Mouse (Mus musculus) common myeloid progenitor, adult 5-6 weeks (primary cell): ENCODE measurements around the gene Cd247. TPM values are rescaled to one million over a fixed set of nuclear protein-coding genes. Genes with fewer than 3 reads are reported as not detected.

Source experiments
- ATAC-seq: replicated peaks from 2 replicates; pipeline ENCODE4 v1.8.0; 2016; ENCODE audit warnings: low read depth, mild to moderate bottlenecking, moderate TSS enrichment, inconsistent platforms; ENCODE audit not compliant: poor library complexity, severe bottlenecking
- total RNA-seq: library from RNA; stranded (forward); fragments of 200-1000, 187-1606 nt; gene quantifications from 2 replicates; pipeline ENCODE4 v1.2.3, GENCODE M21; 2017

Gene Cd247
- total RNA-seq, 1 experiment from 2014 or later = 1.2 TPM

DNA sequence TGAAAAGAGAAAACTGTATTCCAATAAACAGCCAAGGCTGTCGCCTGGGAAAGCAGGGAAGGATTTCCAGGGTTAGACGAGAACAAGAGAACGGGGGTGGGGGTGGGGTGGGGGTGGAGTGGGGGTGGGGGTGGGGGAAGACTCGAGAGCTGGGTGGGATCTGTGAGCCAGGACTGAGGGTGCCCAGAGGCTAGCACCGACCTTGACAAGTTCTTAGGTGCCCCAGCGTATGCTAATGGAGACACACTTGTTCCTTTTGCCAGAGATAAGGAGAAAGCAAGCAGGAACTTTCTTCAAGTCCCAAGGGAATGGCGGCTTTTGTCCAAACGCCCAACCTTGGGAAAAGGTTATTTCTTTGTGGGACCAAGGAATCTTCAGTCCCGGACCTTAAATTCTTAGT is 16.5 kb upstream of the Cd247 start:
- no peak for ATAC-seq

DNA sequence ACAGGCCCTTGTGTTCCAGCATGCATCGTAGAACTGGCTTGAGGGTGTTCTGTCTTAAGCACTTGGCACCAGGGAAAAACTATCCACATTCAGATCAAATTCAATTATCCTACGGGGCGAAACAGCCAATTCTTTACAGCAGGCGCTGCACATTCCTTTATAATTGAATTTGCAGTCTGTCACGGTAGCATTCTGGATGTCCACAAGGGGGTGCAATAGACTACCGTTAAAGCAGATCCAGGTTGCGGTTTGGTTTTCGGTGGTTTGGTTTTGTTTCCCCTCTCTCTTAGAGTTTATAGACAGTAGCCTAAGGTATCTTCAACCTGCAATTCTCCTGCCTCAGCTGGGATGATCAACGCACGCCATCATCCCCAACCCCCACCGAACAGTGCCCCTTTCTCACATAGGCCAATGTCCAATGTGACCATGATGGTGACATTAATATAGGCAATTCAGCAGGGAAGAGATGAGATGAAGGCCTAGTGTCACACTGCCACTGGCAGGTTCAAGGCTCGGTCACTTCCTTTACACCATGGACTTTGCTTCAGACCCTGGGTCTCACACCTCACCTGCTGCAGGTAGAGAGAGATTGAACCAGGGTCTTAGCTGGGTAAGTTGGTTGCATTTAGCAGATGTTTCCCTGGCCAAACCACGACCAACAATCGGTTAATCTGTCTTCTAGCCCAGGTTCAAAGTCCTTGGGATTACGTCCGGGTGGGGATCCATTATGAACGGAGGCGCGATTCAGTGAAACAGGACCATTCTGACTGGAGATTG is 12.8 kb upstream of the Cd247 start:
- peak; percentile 50 for ATAC-seq

DNA sequence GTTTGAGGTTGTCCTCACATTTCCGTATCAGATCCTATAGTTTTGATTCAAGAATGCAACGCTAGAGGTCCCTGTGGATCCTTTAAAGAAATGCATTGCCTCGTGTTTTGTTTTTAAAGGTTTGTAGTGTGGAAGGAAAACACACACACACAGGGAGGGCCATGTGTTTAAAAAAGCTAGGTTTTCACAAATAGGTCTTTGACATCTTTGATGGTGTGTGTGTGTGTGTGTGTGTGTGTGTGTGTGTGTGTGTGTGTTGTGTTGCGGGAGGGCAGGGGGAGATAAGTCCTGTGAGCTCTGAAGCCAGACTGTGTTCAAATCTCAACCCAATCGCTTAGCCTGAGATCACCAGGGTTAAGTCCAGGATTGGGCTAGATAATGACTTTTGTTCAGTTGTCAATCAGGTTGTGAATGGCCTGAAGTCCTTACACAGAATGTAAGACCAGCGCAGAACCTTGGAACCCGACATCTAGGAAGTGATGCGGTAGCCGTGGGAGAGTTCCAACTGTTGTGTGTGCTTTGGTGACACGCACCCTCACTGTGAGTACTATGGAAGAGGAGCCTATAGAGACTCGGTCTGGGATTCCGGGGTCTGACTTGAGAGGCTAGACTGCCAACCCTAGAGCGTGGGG is 8.4 kb upstream of the Cd247 start:
- peak; percentile 45 for ATAC-seq

DNA sequence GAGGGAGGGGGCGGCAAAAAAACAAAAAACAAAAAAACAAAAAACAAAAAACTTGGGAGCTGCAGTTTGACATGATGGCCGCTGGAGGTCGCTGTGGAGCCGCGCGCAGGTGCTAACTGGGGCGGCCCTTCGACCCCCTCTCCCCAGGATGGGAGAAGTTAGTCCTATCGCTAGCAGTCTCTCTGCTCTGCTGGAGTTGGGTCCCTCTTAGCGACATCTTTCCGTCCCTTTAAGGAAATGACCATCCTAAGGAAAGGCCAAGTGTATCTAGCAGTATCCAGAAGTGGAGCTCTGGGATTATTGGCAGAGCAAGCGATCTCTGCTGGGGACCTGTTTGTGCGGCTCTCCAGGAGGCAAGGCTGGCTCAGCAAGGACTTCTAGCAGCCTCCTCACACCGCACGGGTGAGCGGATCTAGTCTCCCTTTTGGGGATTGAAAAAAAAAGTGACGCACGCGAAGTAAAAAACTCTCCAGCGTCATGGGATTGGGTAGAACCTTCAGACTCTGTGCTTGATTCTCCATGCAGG is 7.8 kb upstream of the Cd247 start:
- ATAC-seq = peak; percentile 67

DNA sequence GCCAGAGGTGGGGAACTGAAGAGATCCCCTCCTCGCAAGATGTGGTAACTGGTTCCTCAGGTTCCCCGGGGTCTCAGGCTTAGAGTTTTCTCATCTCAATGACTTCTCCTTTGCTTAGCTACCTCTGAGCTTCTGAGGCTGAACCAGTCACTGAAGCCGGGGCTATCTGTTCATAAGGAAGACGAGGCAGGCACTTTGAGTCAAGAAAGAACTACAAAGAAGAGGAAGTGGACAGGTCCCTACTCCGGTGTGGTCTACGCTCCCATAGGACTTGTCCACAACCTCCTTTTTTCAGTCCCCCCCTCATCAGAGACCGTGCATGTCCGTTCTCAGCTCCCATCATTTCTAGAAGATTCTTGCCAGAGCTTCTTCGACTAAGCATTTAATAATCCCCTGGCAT is 7.1 kb upstream of the Cd247 start:
- peak; percentile 59 for ATAC-seq

DNA sequence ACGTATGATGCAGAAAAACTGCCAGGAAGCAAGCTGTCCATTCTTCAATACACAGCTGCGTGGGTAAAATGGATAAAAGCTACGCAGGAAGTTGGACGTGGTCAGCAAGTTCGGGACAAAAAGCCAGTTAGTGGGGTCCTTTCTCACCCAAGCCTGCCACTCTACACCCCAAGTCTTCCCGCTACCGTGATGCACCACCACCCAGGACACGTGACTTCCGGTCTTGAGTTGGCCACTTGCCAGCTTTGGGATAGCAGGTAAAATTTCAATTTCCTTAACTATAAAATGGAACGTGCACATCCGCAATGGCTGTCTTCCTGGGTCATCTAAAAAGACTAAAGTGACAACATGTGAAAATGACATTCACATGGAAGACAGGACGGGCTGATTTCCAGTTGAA is 6.6 kb upstream of the Cd247 start:
- no peak for ATAC-seq

DNA sequence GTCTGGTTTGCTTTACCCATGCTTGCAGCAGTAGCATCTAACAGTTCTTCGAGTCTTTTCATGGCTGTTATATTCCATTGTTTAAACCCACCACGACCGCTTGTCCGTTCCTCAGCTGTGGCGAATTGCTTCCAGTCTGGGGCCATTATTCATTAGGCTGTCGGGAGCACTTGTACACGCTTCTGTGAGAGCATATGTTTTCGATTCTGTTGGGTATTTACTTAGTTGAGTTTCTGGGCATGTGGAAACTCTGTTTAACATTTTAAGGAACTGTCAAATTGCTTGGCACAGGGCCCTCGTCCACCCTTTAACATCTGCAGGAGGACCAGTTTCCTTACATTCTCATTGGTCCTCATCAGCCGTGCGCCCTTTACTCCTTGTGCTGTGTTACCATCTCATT is 2.2 kb upstream of the Cd247 start:
- ATAC-seq = 0 out of 2 replicates have a peak, but pooled peaks have one; percentile 34

DNA sequence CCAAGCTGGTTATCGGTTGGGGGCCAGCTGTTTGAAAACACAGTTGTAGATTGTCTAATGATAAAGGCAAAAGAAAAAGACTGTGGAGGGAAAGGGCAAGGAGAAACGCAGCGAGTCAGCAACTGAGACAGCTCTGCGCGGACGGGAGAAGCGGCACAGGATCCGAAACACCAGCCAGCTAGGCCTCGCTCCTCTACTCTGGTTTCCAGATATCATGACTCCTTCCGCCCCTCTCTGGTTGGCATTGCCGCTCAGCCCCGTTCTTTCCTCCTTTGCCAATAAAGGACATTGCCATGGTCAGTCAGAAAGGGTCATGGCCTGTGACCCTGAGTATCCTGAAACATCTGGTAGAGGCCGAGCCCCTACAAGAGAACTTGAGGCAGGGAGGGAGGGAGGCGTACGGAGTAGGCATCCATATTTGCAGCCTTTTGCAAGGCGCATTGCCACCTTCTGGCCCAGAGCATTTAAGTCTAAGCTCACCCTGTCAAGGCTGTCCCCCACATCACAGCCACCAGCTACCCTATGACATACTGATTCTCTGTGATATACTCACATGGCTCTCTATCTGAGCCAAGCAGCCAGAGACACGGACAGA is 682 bp downstream of the Cd247 start:
- ATAC-seq = no peak

DNA sequence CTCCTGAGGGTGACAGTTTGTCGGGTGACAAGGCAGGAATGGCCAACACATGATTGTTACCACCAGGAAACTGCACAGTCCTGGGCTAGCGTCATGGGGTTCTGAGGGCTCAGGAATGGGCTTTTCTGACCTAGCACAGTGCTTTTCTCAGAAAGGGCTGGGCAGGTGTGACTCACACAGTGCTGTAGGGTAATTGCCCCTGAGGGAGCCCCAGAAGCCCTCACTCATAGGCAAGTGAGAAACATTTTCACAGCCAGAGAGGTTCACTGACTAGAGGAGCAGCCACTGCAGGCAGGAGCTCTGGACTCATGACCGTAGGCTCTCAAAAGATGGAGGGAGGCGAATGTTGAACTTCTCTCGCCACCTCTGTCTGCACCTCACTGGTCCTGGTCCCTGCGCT is 1.5 kb downstream of the Cd247 start:
- ATAC-seq = no peak

DNA sequence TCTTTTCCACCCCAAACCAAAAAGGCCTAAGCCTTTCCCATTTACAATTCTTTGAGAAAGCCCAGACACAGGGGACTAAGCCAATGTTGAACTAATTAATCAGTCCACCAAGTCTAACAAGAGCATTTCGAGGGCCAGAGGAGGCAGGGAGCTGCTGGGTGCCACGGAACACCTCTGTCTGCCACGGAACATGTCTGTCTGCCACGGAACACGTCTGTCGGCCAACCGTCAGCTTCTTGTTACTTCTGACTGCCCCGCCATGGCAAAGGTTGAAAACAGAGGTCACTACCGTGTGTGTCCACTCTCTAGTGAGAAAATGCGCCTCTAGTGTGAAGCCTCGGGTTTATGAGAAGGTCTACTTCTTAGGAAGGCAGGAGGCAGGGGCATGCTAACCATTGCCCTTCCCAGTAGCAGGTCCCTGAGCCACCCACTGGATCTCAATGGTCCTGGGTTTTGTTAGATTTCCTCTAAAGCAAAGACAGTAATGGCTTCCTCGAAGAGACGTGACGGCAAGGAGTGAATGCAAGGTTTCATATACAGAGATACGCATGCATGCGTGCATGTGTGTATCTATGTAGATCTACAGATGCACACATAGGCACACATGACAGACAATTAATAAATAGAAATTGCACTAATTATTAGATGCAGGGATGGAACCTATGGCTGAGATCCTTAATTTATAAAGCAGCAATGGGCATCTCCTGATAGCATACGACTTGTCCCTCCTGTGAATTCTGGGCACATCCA is 2.2 kb downstream of the Cd247 start:
- no peak for ATAC-seq

DNA sequence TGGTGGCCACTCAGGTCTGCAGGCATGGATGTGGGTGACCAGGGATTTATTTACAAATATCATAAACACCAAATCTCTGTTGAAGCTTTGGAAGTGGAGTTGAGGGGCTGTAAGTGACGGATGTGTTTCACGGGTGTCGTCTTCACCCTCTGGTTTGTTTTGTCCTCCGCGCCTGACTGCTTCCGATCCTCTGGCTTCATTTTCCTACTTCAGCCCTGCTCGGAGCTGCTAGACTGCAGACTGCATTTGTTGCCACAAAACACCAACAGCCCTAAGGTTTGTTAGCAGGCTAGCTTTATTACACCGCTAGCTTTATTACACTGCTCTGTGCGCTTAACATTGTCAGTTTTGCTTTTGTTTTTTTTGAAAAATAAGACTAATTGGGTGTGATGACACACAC is 2.9 kb downstream of the Cd247 start:
- no peak for ATAC-seq

DNA sequence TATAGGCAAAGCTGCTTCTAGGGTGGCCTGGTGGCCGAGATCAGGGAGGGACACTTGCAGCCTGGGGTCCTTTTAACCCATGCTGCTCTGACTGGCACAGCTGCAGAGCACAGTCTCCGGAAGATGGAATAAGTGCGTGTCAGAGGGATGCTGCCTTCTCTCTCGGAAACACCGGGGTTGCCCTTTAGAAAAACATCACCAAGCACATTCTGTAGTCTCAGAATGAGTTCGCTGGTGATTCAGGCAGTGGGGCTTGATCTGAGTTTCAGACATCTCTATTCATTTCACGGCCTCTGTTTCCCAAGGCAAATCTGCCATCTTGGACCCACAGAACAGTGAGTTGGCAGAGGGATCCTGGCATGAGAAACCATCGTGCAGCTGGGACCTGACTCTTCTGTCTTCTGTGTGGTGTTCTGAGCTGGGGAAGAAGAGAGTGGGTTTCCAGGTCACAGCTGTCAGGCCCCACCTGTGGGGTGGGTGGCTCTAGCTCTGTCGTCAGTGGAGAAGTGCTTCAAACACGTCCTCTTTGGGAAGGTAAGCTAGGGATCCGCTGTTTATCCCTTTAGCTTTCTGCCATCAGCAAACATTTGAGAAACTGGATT is 13.3 kb downstream of the Cd247 start:
- no peak for ATAC-seq

DNA sequence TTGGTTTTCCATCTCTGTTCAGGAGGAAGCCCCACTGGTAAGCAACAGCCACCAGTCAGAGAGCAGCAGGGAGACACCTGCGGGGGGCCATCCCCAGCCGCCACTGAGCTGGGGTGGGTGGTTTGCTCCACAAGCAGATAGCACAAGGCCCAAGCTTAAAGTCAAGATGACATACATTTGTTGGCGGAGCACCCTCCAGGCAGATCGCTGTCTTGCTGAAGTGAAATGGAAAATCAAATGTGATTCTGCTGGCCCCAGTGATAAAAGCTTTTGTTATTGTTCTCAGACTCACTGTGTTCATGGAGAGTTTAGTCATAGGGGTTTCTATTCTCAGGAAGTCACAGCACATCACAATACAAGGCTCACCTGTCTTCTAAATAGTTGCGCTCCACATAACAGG is 14.6 kb downstream of the Cd247 start:
- no peak for ATAC-seq

DNA sequence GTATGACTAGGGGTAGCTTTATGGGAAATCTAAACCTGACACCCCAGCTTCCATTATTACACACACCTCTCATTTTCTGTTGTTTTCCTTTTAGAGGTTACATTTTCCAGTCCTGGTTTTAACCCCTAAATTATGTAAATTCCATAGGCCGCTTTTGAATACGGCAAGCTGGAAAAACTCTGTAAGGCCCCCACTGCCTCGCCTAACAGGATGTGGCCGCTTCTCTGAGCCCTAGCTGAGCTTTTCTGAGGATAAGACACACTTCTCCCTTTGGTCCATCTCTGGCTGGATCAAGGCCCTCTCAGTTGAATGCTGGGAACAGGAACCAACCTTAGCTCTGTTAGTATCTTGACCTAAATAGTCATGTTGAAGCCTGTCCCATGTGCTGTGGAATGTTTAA is 15.7 kb downstream of the Cd247 start:
- no peak for ATAC-seq

DNA sequence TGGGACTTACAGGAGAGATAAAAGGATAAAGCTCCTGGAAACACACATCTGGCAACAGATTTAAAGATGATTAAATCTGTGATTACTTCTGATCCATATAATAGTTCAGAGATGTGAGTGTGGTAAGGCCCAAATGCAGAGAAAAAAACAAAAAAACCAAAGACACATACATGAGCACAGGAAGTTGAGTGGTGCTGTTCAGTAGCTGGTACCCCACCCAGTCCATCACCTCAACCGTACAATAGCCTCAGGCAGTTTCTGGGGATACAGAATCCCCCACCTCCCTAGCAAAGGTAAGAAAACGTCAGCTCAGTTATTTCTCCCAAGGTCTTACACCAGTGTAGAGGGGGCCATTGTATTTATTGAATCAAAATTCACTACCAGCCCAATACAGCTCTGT is 22.2 kb downstream of the Cd247 start:
- ATAC-seq = no peak

DNA sequence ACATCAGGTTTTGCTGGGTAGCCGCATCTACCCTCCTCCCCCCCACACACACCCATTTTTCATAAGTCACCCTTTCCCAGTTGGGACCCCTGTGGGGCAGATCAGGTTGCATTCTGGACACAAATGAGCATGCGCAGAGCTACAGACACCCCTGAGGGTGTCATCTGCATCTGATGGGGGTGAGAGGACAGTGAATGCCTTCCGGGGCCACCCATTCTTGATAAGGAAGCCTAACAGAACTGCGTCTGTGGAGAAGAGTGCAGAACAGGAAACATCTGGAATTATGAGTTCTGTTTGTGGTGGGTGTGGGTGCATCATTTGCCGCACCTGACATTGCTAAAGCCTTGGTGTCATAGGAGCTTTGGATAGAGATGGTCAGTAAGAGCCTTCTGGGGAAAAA is 22.7 kb downstream of the Cd247 start:
- peak; percentile 79 for ATAC-seq

DNA sequence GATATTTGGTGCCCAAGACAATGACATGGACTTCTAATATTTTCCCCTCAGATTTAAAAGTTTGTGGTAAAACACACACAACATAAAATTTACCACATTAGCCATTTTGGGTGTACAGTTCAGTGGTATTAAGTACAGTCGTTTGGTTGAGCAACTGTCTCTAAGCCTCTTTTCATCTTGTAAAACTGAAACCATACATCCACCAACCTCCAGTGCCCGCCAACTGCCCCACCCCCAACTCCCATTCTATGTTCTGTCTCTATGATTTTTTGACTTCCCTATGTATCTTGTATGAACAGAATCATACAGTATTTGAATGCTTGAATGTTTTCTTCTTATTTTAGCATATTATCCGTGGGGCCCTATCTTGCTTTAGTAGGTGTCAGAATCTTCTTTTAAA is 24.3 kb downstream of the Cd247 start:
- peak; percentile 53 for ATAC-seq

DNA sequence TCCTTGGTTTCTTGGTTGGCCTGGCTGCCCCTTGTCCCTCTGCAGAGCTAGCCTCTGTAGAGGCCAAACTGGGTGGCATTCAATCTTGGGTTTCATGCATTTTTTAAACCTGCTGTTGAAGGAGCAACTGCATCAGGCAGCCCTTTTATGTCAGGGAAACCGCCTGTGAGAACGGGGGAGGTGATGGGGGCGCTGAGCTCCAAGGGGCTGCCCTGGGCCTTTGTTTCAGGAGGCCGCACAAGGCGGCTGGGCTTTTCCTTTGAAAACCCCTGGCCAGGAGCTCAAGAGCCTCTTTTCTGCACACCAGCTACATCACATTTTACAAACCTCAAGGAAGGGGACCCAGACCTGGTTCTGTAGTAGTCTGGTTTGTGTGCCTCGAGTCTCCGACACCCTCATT is 25.6 kb downstream of the Cd247 start:
- no peak for ATAC-seq

DNA sequence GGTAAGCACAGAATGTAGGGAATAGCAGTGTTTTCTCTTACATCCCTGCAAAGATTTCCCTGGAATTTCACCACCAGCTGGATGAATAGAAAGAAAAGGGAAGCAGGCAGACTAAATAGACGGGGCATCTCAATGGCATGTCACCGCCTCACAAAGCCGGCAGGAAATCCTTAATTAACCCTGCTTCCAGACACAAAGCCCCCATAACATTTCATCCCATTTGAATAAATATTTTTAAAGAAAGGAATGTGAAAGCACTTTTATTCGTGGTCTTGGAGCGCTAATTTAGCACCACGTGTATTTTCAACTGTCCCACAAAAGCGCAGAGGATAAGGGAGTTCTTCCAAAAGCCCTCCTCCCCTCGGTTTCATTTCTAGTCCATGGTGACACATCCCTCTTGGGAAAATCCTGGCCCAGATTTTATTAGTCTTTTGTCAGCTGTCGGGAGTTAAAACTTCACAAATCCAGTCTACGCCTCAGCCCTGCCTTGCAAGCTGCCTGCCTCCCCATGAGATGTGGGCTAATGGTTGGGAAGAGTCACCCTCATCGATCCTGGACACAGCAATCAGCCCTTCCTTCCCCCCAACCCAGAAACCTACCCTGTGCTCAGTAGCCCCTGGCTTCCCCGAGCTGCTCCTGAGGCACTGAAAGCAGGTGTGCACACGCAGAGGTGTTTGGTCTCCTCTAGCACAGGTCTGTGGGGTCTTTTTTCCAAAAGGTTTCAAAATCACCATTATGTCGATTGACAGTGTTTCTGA is 26.2 kb downstream of the Cd247 start:
- no peak for ATAC-seq

DNA sequence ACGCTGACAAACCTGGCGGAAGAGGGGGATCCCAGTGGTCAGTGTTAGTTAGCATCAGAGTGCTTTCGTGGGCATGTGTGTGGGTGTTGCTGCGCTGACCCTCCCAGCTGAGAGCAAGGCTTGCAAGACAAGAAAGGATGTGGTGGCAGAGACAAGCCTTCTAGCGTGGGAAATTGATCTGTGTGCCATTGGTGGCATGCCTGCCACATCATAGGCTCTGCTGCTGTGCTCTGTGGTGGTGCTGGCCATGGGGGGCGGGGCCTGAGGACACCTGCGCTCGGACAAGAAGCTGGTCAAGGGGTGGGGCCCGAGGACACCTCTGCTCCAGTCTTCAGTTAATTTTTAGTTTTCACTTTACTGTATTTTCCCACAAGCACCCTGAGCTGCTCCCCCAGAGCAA is 27.9 kb downstream of the Cd247 start:
- no peak for ATAC-seq
